Mouse (Mus musculus) liver, adult (tissue): ENCODE data around the gene Tmem108.

Experiments
- GATA4 ChIP-seq: IDR thresholded peaks from 2 replicates; pipeline ENCODE4 v1.6.1; 2014; ENCODE audit warnings: mild to moderate bottlenecking, low read length; ENCODE audit not compliant: insufficient replicate concordance

Gene Tmem108

DNA sequence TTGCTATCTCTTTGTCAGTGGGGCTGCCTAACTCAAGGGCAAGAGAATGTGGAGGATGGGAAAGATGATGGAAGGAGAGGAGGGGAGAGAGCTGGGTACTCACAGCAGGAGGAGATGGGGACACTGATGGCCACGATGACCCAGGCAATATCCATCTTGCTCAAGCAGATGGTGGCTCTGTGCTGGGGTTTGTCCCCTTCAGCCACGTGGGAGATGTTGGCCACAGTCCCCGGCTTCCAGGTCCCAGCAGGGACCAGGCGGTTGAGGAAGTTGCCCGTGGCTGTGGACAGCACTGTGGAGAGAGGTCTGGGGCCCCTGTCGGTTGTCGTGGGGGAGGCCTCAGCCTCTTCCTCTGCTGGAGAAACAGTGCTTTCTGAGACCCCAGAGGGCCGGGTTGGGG, 262.9 kb downstream of the Tmem108 start:
- no peak for TF ChIP-seq GATA4

DNA sequence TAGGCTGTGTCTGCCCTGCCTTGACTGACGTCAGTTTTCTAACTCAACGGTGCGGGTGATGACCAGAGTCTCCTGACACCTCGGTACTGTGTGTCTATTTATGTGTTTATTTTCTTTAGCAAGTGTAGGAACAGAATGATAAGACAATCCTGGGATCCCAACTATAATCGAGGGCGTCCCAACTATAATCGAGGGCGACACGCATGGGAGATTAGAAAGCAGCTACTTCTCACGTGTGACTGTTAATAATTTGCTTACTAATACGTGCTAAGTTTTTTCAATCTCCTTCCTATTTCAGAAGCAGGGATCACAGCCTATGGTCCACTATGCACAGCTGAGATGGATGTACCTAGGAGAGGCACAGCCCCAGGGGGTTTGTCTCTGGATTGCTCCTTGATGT, 266.2 kb downstream of the Tmem108 start:
- no peak for TF ChIP-seq GATA4

DNA sequence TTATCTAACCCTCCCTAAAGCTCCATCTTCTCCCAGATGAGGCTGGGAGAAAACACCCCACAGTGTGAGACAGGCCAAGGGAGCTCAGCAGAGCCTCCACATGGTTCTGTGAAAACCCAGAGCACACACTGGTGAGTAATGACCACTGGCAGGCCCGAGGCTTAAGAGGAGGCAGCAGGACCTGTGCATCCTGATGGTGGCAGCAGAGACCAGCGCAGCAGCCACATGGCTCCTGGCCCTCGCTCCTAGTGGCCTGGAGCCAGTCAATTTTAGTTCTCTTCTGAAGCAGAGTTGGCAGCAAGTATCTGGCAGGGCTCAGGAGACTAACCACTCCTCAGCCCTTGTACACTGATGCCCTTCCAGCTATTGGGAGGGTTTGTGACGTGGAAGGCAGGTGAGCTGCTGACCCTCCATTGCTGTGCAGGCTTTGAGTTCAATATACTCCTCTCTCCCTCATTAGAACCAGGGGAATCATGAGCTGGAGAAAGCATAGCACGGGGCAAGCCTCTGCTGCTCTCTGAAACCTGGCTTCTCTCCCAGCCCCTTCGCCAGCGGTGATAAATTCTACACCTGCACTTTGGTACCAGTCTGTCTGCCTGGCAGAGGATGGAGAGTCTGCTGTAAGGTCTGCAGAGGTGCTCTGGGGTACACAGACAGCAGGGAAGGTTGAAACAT, 267.2 kb downstream of the Tmem108 start:
- no peak for TF ChIP-seq GATA4

DNA sequence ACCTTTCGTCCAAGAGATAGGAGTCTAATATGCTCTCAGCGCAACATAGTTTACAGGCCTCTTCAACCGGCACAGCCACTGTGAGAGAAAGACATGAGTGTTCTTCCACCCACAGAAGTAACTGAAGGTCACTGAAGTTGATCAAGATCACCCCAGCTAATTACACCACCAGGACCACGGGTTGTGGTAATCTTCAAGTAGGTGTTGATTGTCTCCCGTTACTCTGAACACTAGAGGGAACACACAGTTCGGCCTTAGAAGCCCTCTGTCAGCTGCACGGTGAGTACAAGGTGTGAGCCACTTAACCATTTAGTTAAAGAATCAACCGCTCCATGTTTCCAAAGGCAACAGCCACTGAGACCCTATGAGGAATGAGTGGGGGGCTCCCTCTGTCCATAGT, 269.7 kb downstream of the Tmem108 start:
- TF ChIP-seq GATA4: no peak

DNA sequence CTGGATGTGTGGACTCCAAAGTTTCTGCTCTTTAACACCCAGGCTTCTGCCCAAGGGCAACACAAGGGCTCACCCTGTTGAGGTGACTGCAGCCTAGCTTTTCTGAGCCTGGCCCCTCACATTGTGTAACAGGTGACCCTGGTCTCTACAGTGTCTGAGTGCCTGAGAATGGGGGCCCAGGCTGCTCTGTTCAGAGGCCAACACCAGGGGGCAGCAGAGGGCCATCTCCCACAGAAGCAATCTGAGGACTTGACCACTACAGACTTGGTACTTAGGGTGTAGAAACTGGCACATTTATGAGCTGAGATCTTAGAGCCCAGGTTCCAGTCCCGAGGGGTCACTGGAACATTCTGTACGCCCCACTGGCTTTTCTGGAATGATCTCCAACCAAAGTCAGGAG, 271.2 kb downstream of the Tmem108 start:
- no peak for TF ChIP-seq GATA4

DNA sequence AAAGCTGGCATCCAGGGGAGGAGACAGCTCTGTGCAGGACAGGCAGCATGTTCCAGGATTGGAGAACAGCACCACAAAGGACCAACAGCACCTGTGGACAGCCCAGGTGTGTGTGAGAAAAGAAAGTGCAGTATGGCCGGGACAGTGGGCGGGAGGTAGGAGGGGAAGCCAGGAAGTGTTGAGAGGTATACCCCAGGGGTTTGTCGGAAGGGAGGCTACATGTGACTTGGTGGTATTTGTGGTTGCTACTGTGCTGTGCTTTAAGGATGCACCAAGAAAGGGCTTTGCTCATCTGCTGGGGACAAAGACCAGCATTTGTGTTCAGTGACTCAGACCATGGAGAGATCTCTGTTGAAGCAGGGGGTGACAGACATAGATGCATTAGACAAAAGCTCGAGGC, 271.8 kb downstream of the Tmem108 start:
- no peak for TF ChIP-seq GATA4

DNA sequence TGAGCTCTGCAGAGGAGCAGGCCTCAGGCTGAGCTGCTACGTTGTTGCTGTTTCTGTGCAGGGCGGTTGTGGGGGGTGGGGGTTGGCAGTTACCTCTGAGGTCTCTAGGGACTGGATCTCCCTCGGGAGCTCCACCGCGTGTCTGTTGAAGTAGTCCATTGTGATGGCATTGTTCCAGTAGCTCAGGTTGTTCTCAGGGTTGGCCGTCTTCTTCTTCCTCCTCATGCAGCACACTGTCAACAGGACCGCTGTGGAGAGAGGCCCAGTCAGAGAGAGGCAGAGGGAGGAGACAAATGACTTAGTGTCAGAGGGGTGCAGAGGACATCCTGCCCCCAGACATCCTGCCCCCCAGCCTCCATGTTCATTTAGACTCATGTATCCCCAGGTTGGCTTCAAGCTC, 272.5 kb downstream of the Tmem108 start:
- no peak for TF ChIP-seq GATA4

DNA sequence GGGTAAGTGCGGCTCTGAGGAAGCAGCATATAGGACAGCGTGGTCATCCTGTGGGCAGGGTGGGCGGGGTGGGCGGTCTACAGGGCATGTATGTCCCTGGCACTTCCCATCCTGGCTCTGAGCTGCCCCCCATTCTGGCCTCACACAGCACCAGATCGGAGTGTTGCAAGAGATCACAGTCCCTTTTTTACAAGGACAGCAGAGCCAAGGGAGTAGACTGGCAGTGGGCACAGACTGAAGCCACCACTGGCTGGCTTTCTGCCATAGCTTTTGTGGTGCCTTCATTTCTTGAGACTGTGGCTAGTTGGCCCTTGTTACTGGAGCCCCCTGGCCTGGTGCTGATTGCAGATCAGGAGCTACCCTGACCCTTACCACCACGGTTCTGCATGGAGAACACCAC, 275.4 kb downstream of the Tmem108 start:
- TF ChIP-seq GATA4: no peak

DNA sequence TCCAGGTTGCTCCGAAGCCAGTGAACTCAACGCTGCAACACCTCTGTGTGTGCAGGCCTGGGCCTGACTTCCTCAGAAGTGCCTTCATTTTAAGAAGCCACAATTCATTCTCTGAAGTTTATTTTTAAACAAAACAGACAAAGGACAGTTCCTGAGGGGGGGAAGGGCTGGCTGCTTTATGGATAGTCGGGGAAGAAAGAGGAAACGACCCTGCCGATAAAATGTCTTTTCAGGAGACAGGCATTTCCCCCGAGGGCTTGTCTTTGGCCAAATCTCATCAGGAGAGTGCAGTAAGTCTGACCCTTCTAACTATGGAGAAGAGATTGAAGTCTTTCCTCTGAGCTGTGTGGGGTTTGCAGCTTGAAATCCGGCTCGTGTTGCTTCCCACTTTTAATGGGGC, 276.0 kb downstream of the Tmem108 start:
- TF ChIP-seq GATA4: peak; percentile 68; the same call in 1 of the 2 replicates

DNA sequence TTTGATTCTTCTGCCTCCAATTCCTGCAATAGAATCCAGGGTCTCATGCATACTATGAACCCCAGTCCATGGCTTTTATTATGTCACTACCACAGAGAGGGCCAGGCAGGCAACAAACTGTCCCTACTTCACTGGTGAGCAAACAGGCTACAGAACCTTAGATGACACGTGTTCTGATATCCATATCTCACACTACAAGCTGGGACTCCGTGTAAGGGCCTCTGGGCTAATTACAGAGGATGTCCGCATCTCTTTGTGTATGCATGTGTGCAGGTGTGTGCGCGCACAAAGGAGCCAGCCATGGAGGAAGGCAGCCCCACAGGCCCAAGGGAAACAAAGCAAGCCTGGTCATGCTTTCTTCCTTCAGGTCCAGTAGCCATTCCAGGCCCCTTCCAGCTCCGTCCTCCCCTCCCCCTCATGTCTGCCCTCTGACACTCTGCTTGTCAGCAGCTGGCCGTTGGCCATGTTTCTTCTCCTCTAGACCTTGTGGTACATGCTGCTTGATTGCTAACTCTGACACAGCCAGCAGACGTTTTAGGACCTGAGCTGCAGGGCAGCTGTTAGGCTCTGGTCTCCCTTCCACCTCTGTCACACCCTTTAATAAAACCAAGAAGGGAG, 280.9 kb downstream of the Tmem108 start:
- TF ChIP-seq GATA4: no peak

DNA sequence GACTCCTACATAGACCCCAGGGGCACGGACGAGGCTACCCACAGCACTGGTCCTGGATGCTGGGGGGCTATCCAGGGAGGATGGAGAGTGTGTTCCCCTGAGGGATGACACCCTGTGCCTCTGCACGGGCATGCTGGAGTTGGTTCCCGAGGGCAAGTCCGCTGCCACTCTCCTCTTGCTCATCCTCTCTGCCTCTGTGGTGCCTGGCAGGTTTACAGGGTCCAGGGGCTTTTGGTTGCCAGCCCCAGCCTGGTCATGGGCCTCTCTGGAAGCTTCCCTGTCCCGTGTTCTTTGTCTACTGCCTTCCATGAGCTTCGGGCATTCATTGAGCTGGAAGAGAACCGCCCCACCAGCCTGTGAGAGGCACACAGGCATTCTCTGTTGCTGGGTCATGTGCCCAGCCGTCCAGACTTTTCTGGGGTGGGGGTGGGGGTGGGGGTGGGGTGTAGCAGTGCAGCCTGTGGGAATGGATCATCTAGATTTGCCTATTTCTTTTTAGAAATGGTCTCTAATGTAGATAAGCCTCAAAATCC, 281.5 kb downstream of the Tmem108 start, which contains the start of gene Bfsp2:
TSS of gene Bfsp2 (minus strand) at position 377 of the 533 bp plus-strand sequence.
- no peak for TF ChIP-seq GATA4

DNA sequence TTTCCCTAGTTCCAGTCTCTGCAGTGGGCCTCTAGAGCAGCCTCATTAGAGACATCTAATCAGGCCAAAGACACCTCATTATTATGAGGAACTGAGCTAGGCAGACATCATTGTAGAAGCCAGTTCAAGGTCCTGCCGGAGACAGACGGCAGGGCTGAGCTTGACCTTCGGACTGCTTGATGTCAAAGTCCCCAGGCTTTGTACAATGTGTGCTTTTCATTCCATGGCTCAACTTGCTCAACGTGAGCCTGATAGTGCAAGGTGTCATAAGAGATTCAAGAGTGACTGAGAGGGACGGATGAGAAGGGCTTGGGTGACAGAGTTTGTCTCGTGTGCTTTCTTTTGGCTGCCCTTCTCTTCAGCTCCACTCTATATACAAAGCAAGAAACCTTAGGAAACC, 286.2 kb downstream of the Tmem108 start:
- TF ChIP-seq GATA4: no peak

DNA sequence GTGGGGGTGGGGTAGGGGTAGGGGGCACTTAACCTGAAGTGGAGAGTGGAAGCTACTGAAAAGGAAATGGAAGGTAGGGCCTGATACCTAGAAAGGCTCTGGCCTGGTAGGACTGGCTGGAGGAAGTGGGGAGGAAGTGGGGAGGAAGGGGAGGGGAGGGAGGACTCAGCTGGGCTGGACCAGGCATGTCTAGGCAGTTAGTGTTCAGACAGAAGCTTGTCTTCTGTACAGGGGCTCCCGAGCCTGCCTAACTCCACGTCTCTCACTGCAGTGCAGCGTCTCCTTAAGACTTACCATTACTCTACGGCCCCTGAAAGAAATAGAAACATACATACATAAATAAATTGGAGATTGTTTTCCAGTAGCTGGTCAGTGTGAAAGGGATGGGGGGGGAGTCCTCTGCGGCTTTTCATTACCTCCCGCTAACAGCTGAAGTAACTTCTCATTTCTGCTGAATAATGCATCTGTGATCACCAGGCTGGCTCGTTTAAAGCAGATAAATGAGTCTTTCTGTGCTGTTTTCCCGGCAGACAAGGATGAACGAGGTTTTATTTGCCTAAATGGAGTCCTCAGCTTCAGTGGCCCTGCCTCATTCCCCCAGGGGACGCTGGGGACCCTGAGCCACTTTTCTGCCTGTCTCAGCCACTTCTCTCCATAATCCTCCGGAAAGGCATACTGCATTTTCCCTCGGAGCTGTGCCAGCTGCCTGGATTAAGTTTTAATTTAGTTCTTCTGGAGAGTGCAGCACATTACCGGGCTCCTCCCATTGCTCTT, 287.5 kb downstream of the Tmem108 start:
- TF ChIP-seq GATA4: no peak

DNA sequence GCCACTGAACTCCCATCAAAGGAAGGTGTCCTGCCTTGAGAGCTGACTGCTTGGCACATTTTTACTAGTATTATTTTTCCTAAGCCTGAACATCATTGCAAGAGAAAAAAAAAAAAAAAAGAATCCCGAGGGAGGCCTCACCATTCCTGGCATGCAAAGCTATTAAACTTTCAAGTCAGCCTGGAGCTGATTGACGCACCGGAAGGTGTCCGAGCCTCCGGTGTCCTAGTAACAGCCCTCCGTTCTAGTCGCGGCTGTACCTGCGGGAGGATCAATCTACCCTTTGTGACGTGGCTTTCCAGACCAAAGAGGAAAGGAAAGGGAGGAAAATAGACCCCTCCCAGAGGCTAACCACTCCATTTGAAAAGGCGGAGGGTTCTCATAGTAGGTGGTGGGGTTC, 289.9 kb downstream of the Tmem108 start:
- no peak for TF ChIP-seq GATA4

DNA sequence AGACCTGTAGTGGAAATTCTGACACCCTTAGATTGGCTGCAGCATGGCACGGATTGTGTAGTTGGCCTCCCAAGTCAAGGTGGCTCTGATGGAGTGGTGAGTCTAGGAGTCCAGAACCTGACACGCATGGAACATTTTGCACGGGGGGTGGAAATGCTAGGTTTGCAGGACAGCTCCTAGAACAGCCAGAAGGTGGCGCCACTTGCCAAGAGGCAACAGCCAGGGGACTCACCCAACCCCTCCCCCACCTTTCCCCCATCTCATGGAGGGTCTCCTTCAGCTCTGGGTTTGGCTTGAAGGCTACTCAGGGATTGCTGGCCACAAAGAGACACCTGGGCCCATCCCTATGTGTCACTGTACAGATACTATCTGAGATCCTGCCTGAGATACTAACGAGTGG, 292.1 kb downstream of the Tmem108 start:
- no peak for TF ChIP-seq GATA4

DNA sequence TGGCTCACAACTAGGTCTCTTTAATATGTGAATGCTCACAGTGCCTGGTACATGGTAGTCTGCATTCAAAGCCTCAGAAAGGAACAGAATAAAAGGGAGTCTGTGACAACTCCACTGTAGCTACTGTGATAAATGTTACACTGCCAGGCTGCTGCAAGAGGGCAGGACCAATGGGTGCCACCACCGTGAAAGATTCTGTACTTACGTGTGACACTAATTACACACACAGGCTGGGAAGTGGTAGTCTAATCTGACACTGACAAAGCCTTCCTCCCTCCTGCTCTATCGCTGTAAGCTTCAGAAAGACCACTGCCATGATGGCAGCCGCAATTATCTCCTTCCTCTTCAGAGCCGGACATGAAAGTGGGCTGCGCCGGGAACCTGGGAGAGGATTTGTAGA, 292.7 kb downstream of the Tmem108 start:
- no peak for TF ChIP-seq GATA4

DNA sequence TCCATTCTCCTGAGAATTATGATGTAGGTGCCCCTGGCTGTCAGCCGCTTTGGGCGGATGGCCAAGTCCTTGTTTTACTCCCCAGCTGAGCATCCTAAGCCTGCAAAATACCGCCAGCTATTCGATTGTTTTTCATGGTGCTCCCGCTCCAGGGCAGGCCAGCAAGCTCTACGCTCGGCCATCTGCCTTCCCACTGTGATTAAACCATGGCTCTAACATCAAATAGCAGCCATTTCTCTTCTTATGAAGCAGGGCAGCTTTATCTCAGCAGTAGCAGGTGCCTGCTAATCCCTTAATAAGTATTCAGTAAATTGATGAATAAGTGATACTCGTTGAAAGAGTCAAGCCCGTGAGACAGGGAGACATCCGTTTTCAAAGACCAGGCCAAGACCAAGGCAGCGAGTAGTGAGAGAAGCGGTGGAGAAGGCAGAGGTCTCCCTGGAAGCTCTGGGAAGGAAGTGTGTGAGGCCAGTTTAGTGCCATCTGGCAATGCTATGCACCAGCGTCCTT, 295.9 kb downstream of the Tmem108 start:
- no peak for TF ChIP-seq GATA4
